Mouse (Mus musculus): Measurements from ENCODE around the gene Tube1. TPM values are rescaled to one million over a fixed set of nuclear protein-coding genes. Genes with fewer than 3 reads are reported as not detected.

The Tube1 gene
- 9.1 TPM for total RNA-seq (2023)

DNA sequence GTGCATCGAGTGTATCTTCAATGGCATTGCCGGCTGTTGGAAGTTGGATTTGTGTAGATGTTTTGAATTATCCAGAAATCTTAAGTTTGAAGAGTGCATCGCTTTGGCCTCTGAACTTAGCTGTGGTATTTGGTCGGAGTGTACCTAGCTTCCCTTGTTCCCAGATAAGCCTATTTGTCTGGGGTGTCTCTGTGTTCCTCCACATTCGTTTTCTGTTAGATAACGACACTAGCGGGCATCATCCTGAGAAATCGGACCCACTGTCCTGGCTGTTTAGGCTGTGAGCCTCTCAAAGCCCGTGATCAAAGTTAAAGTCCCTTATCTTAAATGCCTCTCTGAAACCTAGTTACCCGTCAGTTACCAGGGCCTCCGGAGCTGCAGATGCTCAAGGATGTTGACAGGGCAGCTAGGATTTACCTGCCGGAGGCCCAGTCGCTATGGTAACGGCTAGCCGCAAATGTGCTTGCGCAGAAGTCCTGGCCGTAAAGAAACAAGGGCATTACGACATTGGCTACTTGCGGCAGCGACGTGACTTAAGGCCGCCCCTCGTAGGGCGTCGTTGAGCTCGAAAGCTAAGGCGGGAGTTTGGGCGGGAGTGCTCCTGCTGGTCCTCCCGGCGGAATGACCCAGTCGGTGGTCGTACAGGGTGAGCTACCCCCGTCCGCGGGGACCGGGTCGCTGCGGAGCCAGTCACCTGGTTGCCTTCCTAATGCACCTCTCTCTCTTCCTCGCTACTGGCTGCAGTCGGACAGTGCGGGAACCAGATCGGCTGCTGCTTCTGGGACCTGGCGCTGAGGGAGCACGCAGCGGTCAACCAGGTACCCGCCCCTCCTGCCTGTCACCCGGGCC lies at the start of gene Tube1, which contains the start of gene Fam229b:
Gene Tube1 (plus strand): TSS at position 515 of the 849 bp plus-strand sequence.
Gene Fam229b (minus strand): TSS at position 453 of the 849 bp plus-strand sequence.

DNA sequence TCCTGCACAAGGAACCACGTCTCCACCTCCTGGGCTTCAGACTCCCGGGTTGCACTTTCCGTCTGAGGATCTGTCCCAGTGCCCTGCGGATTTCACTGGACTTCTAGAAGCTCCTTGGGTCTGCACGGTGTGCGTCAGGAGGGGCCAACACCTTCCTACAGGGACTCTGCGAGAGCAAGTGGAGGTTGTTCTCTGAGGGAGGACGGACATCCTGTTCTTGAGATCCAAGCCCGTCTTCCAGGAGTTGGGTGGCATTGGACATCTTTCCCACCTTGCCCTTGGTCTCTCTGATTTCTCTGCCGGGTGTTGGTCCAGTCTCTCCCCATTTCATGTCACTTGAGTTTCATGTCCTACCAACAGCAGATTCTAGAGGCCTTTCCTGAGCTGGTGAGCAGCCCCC lies 29.9 kb downstream of the Tube1 start, which contains the start of gene Ccn6:
Gene Ccn6 (minus strand): TSS at position 101 of the 400 bp plus-strand sequence.

Other genes starting within 250 kb of the Tube1 start
- 1.4 TPM for gene Lama4, start 168.5 kb upstream of the Tube1 start, total RNA-seq (2023)
- not detected for gene Fam229b, start 62 bp upstream of the Tube1 start, total RNA-seq (2023)
- gene Ccn6, start 29.8 kb downstream of the Tube1 start, total RNA-seq (2023), result 1.5 TPM
- gene Fyn, start 234.9 kb downstream of the Tube1 start, total RNA-seq (2023), result 222 TPM